Mouse (Mus musculus): ENCODE data around the gene Icam1.

GRCm38 (mm10) chr9:21026849-21027248 lies 11.1 kb downstream of the Icam1 start:
- TF ChIP-seq CTCF (IDR thresholded peaks at IDR 0.05; ENCODE audit: control insufficient read depth, insufficient read depth, insufficient read length) (no peak), FOSL1 (IDR thresholded peaks at IDR 0.05; ENCODE audit: insufficient read depth, low read length, poor library complexity, severe bottlenecking) (no peak), CEBPB (IDR thresholded peaks at IDR 0.05; ENCODE audit: low read depth) (no peak), USF1 (IDR thresholded peaks at IDR 0.05; ENCODE audit: low read depth) (no peak), MAX (IDR thresholded peaks at IDR 0.05) (no peak), MYOD1 (IDR thresholded peaks at IDR 0.05; ENCODE audit: control insufficient read depth, insufficient read length, low read depth) (no peak)

Data from C2C12 (cell line).